Mouse (Mus musculus) kidney, postnatal 10 days (tissue): ENCODE measurements at regions not wholly inside any gene's neighbourhood (a gene's known extent, or its start where the extent isn't known, plus 50 kb on each side); places are given as distances from the start of the nearest gene placed in this dataset.

Experiments
- DNase-seq: peaks from one replicate; pipeline ENCODE4 v3.0.0; 2021; ENCODE audit warnings: mixed read lengths

DNA sequence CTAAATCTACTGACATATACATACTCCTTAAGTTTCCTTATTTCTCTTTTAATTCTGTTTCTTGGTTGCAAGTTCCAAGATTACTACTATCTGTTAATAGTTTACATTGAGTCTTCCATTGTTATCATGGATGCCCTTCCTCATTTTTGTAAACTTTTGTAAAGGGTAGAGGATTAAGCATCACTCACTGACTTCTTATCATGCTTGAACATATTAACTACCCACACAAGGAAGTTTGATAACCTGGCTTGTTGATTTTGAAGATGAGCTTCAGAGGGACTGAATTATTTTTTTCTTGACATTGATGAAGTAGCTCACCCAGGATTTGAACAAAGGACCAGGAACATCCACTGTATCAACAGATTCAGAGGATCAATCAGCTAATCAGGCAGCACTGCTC lies 162.8 kb upstream of the Fam98a start:
- DNase-seq = no peak

DNA sequence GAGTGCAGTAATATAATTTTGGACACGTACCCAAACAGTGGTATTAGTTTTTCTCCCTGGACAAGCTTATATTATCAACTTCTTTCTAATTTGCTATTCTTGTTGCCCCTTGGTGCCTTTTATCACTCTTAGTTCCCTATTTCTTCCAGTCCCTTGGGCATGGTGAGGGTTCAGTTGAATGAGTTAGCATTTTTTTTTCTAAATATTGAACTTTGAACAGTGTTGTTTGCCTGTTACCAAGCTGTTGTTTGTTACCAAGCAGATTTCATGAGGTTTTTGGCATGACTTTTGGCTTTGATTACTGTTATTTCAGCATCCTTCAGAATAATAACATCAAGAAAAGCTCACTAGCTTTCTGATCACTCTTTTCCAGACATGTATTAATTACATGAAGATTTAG lies 162.3 kb upstream of the Fam98a start:
- DNase-seq = no peak

DNA sequence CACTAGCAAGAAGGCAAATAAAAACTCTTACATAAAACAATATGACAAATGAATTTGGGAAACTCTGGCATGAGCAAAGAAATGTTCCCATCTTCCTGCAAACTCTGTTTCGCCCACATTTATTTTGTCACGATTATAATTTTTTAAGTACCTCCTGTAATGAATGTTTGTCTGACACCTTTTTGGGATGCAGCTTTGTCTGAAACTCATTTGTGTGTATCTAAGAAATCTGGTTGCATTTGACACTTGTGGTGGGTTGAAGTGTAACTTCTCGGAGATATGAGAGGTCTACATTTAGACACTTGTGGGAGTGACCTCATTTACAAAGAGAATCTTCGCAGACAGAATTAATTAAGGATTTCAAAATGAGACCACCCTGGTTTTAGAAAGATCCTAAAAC lies 155.9 kb upstream of the Fam98a start:
- no peak for DNase-seq

DNA sequence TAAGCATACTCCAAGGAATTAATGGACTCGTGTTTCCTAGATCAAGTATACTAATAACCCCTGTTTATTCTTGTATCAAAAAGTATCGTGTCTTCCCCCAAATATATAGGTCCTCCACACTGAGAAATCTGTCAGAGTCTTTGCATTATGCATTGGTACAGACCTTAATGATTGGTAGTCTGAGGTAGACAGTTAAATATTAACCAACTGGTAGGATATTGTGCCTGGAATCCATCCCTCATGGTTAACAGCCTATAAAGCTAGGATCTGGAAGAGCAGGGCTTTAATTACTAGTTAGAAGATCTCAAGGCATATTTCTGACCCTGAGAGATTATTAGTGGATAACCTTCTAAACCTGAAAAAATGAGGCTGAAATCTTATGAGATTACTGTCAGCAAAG lies 153.6 kb upstream of the Fam98a start:
- no peak for DNase-seq

DNA sequence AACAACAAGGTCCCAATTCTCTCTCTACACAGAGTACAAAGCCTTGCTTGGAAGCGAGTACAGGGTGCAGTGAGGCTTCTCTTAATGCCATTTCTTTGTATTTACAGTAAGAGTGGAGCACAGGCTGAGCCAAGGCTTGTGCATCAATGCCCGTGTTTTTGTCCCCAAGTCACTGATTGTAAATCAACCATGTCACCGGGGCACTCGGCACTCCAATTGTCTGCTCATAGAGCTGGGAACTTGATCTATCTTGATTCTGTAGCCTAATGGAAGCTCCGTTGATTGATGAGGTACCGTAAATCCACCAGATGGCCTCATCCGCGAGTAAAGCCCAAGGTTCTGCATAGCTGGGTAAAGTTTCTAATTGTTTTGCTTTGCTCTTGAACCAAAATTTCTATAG lies 152.1 kb upstream of the Fam98a start:
- DNase-seq = no peak

DNA sequence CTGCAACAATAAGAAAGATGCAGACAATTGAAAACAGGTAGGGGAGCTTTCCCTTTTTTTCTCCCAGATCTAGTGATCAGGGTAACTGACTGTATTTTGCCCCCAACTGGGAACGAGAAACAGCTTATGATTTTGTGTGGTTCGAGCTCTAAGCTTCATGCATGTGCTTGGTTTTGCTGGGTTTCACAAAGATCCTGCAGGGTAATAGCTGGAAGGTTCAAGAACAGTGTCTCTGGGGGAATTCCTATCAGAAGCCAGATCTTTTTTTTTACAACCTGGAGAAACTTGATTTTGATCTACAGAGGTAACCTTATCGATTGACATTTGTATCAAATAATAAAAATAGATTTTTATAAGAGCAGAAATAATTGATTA lies 145.0 kb upstream of the Fam98a start:
- no peak for DNase-seq

DNA sequence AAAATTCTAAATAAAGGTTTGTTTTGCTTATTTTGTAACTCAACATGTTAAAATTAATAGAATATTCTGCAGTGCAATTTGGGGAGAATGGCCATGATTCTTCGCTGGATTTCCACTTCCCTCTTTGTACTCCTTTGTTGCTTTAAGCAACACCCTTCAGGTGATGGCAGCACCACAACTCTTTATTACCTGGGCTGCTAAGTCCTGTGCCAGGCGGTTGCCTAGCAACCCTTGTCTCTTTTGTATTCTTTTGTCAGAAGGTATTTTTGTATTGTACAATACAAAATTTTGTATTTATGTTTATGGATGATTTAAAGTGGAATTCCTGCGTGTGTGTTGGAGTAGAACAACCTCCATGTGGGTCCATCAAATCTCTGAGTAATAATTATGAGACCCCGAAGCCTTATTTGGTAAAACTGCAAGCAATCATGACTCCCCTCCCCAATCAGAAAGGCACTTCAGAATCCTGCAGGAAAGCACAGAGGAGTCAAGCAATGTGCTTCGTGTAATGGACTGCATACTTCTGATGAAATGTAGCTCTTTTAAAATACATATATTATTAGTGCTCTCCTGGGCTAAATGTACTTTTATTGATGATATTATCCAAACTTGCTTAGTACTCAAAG lies 144.5 kb upstream of the Fam98a start:
- DNase-seq = no peak

DNA sequence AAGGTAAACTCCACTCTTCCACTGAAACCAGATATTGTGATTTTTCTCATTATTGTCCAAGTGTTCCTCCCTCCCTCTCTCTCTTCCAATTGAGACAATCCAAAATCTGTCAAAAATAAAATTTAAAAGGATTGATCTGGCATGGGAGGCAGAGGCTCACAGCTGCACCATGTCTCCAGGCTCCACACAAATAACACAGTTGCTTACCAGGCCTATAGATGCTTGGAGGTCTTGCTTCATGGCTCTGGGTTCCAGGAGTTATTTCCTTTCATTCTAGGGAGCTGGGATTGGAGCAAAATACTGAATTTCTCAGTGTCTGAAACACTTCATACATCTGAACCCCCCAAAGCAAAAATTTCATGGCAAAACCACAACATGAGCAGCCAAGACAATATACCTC lies 134.2 kb upstream of the Fam98a start:
- no peak for DNase-seq

DNA sequence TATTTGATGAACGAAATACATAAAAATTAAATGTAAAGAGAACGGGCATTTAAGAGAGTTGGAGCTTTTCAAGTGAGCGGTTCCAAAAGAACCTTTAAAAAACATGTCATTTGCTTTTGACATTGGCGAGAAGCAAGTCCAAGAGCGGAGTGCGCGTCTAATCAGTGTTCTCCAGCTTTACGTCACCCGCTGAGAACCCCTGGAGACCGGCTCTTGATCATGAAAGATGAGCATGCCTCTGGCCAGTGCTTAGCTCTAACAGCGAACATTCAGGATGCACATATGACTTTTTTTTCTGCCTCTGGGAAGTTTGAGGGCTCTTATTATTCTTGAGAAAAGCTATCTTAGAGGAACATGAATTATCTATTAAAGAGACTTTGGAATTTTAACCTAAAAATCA lies 95.2 kb upstream of the Fam98a start:
- DNase-seq = no peak

- no peak for DNase-seq
Measured at GRCm38 (mm10) chr17:75644698-75645097, 93.0 kb upstream of the Fam98a start.

DNA sequence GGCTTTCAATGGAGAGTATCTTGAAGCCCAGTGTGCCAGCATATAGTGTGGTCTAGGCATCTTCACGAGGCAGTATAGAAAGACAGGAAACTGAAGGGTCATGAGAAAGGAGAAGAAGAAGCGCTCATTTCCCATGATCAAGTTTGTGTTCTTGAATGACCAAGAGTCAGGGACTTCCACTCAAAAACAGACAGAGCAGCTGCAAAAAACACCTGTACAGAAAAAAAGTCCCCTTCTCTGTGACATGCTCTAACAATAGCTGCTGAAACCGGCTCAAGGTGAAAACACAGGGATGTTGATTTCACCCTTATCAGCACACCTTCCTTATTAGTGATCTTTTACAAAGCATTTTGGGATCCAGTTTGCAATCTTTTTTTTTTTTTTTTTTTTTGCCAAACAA lies 90.6 kb upstream of the Fam98a start:
- DNase-seq = no peak

- no peak for DNase-seq
Measured at GRCm38 (mm10) chr17:75641010-75641498, 89.3 kb upstream of the Fam98a start.

DNA sequence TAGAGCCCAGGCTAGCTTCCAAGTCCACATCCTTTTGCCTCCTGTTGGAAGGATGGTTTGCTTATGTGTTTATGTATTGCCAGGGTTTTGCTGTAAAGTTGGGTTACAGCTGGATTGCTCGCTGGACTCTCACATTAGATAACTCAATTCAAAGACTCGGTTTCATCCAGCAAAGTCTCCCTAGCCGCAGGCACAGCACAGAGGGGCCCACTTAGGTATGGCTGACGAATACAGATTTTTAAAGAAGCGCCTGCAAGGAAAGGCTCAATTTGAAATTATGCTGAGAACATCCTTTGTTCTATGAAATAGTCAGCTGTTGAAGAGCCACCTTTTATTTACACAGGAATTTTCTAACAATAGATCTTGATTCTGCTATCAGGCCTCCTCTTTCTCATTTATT lies 88.8 kb upstream of the Fam98a start:
- no peak for DNase-seq

DNA sequence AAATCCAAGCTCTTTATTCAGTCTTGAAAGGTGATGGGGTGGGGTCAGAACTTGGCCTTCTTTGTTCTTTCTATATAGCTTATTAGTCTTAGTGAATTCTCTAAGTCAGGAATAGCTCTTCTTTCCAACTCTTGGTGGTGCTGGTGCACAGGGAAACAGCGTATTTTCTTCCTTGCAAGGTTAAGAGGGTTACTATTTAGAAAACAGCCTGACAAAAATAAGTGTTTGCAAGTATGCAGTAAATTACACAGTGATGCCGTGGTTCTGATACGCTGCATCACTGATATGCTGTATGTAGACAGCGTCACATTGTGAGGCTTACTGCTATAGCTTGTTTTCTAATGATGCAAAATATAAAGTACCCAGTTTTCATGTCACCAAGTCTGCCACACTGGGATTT lies 78.1 kb upstream of the Fam98a start:
- peak; percentile 7 for DNase-seq

DNA sequence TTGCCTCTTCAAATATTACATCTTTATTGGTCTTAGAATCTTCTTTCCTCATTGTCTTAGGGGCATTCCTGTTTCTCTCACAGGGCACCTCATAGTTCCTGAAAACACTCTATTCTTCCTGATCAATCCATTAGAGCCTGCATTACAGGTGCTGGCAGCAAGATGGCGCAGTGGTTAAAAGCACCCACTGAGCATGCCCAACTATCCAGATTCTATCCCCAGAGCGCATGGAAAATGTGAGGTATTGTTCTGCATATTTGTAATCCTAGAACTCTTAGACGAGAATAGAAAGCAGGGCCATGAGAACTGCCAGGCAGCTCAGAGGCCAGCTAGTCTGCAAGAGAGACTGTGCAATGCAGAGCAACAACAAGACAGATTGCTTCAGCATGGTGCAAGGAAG lies 67.7 kb upstream of the Fam98a start:
- peak; percentile 9 for DNase-seq

DNA sequence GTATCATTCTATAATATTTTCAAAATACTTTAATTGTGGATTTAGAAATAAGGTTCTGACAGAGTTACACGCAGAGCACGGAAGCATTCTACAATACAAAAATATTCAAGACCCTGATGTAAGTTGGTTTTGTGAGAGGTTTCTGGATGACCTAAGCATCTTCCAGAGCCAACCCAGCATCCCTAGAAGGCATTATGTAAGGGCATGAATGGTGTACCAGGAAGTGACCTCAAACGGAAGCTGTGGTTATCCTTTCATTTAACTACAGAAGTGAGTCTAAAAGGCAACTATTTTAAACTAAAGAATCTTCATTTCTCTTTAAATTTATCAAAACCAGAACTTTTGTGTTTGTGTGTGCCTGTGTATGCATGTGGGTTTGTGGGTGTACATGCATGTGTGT lies 66.8 kb upstream of the Fam98a start:
- no peak for DNase-seq

GRCm38 (mm10) chr17:75617280-75617679 lies 65.5 kb upstream of the Fam98a start:
- DNase-seq = peak; percentile 16

GRCm38 (mm10) chr17:75615335-75615734 lies 63.6 kb upstream of the Fam98a start:
- DNase-seq = peak; percentile 56

- no peak for DNase-seq
Measured at GRCm38 (mm10) chr17:75603417-75604086, 51.8 kb upstream of the Fam98a start.
